Mouse (Mus musculus) thymus, adult 2 months (tissue): Measurements from ENCODE around the gene 1600014C10Rik.

ENCODE experiments used
- CTCF ChIP-seq: fragments of 200-500 bp; IDR thresholded peaks from 2 replicates; pipeline ENCODE4 v1.5.1; 2012; ENCODE audit warnings: mild to moderate bottlenecking, control low read depth, low read length, moderate library complexity, borderline replicate concordance; ENCODE audit not compliant: control insufficient read depth, poor library complexity, insufficient read depth; ENCODE audit errors: extremely low read depth
- POLR2A ChIP-seq: fragments of 200-500 bp; IDR thresholded peaks from 2 replicates; pipeline ENCODE4 v1.6.1; 2012; ENCODE audit warnings: mild to moderate bottlenecking, low read length, control low read depth, moderate library complexity; ENCODE audit not compliant: control insufficient read depth, poor library complexity, insufficient read depth; ENCODE audit errors: extremely low read depth

DNA sequence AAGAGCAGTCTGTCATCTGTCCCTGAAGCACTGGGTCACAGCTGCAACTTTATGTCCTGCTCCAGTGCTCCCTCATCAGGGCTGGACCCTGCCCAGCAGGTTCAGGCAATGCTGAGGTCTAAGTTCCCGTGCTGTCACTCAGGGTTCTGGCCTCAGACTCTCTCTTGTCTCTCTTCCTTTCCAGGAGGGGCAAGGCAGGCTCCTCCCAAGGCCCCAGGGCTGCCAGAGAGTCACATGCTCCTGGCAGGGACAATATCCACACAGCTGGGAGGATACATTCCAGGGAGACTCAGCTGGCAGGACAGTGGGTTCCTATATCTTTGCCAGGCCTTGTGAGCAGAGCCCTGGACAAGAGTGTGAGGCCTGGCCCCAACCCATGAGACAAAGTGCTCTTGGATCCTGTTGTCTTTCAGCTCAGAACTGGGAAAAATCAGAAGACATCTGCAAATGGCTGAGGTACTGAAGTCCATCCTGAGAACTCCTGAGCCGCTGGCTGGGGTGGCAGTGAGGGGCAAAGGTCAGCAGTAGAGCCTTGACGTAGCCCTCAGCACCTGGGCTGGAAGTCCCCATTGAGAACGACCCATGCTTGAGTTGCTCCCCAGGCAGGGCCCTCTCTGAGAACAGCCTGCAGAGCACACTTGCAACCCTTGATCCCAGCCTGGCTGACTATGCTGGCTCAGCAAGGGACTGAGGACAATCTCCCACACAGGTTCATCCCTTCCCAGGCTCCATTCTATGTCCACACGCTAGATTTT is 34.6 kb downstream of the 1600014C10Rik start:
- TF ChIP-seq CTCF (no peak), POLR2A (no peak)
